Mouse (Mus musculus): ENCODE measurements around the gene Tex45. TPM values are rescaled to one million over a fixed set of nuclear protein-coding genes. Genes with fewer than 3 reads are reported as not detected.

Tex45 gene
- polyA plus RNA-seq, 1 experiment from 2014 or later = not detected

Other genes starting within 250 kb of the Tex45 start
- gene Insr, start 191.2 kb upstream of the Tex45 start, polyA plus RNA-seq (2014; fragmentation: Nextera tagmentation; extraction: Ambion mirVana) = 37.6 and 41.0 TPM in 2 replicates
- 0.34 TPM in 1 of 2 replicates, not detected in the other for gene A430078G23Rik, start 117.4 kb upstream of the Tex45 start, polyA plus RNA-seq (2014; fragmentation: Nextera tagmentation; extraction: Ambion mirVana)
- 8.6 and 10.7 TPM in 2 replicates for gene Arhgef18, start 77.9 kb upstream of the Tex45 start, polyA plus RNA-seq (2014; fragmentation: Nextera tagmentation; extraction: Ambion mirVana)
- gene Pex11g, start 3.2 kb upstream of the Tex45 start, polyA plus RNA-seq (2014; fragmentation: Nextera tagmentation; extraction: Ambion mirVana) = 4.2 and 5.1 TPM in 2 replicates
- 20.6 and 22.7 TPM in 2 replicates for gene Zfp358, start 22.3 kb downstream of the Tex45 start, polyA plus RNA-seq (2014; fragmentation: Nextera tagmentation; extraction: Ambion mirVana)
- 37.3 and 41.8 TPM in 2 replicates for gene Mcoln1, start 29.6 kb downstream of the Tex45 start, polyA plus RNA-seq (2014; fragmentation: Nextera tagmentation; extraction: Ambion mirVana)
- gene Pnpla6, start 44.5 kb downstream of the Tex45 start, polyA plus RNA-seq (2014; fragmentation: Nextera tagmentation; extraction: Ambion mirVana) = 25.7 and 26.7 TPM in 2 replicates
- gene C330021F23Rik, start 97.1 kb downstream of the Tex45 start, polyA plus RNA-seq (2014; fragmentation: Nextera tagmentation; extraction: Ambion mirVana) = 3.8 and 4.5 TPM in 2 replicates
- gene Camsap3, start 116.4 kb downstream of the Tex45 start, polyA plus RNA-seq (2014; fragmentation: Nextera tagmentation; extraction: Ambion mirVana) = 19.7 and 21.5 TPM in 2 replicates
- 56.4 and 61.5 TPM in 2 replicates for gene Xab2, start 150.5 kb downstream of the Tex45 start, polyA plus RNA-seq (2014; fragmentation: Nextera tagmentation; extraction: Ambion mirVana)
- gene Pet100, start 150.7 kb downstream of the Tex45 start, polyA plus RNA-seq (2014; fragmentation: Nextera tagmentation; extraction: Ambion mirVana) = 95.1 and 95.4 TPM in 2 replicates
- gene Pcp2, start 154.7 kb downstream of the Tex45 start, polyA plus RNA-seq (2014; fragmentation: Nextera tagmentation; extraction: Ambion mirVana) = 0.12 TPM in 1 of 2 replicates, not detected in the other
- 85.9 and 106 TPM in 2 replicates for gene Stxbp2, start 160.1 kb downstream of the Tex45 start, polyA plus RNA-seq (2014; fragmentation: Nextera tagmentation; extraction: Ambion mirVana)
- 0.22 TPM in 1 of 2 replicates, not detected in the other for gene Retn, start 184.9 kb downstream of the Tex45 start, polyA plus RNA-seq (2014; fragmentation: Nextera tagmentation; extraction: Ambion mirVana)
- 0.12 and 0.47 TPM in 2 replicates for gene Mcemp1, start 194.9 kb downstream of the Tex45 start, polyA plus RNA-seq (2014; fragmentation: Nextera tagmentation; extraction: Ambion mirVana)
- gene Fcor, start 201.5 kb downstream of the Tex45 start, polyA plus RNA-seq (2014; fragmentation: Nextera tagmentation; extraction: Ambion mirVana) = 16.7 and 16.8 TPM in 2 replicates
- 34.0 TPM in 2 replicates for gene Trappc5, start 205.4 kb downstream of the Tex45 start, polyA plus RNA-seq (2014; fragmentation: Nextera tagmentation; extraction: Ambion mirVana)
- gene Fcer2a, start 223.3 kb downstream of the Tex45 start, polyA plus RNA-seq (2014; fragmentation: Nextera tagmentation; extraction: Ambion mirVana) = 0.08 and 0.11 TPM in 2 replicates
- gene Clec4g, start 249.8 kb downstream of the Tex45 start, polyA plus RNA-seq (2014; fragmentation: Nextera tagmentation; extraction: Ambion mirVana) = not detected in 2 replicates

All from intestine, embryonic 14.5 days (tissue).